In the genomic region with DNA sequence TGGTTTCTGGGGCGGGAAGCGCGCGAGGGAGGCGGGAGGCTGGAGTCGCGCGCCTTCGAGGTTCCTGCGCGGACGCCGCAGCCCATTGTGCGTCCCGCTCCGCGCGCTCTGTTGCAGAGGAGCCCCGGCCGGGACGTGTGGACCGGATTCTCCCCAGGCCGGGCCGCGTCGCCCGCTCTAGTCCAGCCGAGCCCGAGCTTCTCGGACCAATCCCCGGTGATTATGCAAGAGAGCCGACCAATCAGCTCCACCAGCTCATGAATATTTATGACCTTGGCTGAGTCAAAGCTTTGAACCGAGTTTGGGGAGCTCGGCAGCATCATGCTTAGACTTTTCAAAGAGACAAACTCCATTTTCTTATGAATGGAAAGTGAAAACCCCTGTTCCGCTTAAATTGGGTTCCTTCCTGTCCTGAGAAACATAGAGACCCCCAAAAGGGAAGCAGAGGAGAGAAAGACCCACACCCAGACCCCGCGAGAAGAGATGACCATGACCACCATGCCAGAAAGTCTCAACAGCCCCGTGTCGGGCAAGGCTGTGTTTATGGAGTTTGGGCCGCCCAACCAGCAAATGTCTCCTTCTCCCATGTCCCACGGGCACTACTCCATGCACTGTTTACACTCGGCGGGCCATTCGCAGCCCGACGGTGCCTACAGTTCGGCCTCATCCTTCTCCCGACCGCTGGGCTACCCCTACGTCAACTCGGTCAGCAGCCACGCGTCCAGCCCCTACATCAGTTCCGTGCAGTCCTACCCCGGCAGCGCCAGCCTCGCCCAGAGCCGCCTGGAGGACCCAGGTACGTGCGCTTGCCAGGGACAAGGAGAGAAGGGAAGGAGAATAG, we compare ENCODE assay signal across 9 mouse cellular contexts. TPM values are rescaled to one million over a fixed set of nuclear protein-coding genes. Genes with fewer than 3 reads are reported as not detected.
A peak's percentile ranks its signal among the peaks of the same experiment; 100 is the strongest.
DNase-seq lines count a peak whose midpoint lies in the region; ATAC-seq and TF ChIP-seq lines count a peak whose summit lies in the region.
"Had no signal": no experiment of that assay in that cellular context is flagged by ENCODE, and none has a peak within 500 bp of the region (broad histone marks: within the 10 kb centered on the region; RNA-seq: fewer than 3 reads in every experiment).

No protein-coding gene starts in this region.

- ATAC-seq in intestine, postnatal 0 days, result peak; percentile 64
- ATAC-seq in liver, embryonic 15.5 days (ENCODE audit: insufficient read depth), result peak; percentile 82
- peak; percentile 93 for ATAC-seq in neural tube, embryonic 11.5 days (ENCODE audit: insufficient read depth, low FRiP score, low TSS enrichment)

- no peaks in the 10 kb centered on the region for H3K36me3 ChIP-seq in intestine, postnatal 0 days (ENCODE audit: control insufficient read depth, insufficient read depth)
- no peaks in the 10 kb centered on the region for H3K36me3 ChIP-seq in liver, embryonic 15.5 days (replicated peaks)
- no peaks in the 10 kb centered on the region for H3K36me3 ChIP-seq in neural tube, embryonic 11.5 days (ENCODE audit: control insufficient read depth, insufficient read depth, low read length)

- no peak overlapping the region; the same call in 1 of the 2 replicates for H3K27ac ChIP-seq in intestine, postnatal 0 days (ENCODE audit: low read depth, low read length)
- no peak overlapping the region for H3K27ac ChIP-seq in liver, embryonic 15.5 days (replicated peaks)
- no peak overlapping the region for H3K27ac ChIP-seq in neural tube, embryonic 11.5 days (ENCODE audit: low read depth, low read length)

- H3K4me2 ChIP-seq in intestine, postnatal 0 days (replicated peaks; ENCODE audit: low read depth), result peak overlapping the region; percentile 88
- H3K4me2 ChIP-seq in liver, embryonic 15.5 days, result peak overlapping the region; percentile 83
- H3K4me2 ChIP-seq in neural tube, embryonic 11.5 days (ENCODE audit: low read depth), result peak overlapping the region; percentile 59

- H3K4me1 ChIP-seq in intestine, postnatal 0 days (replicated peaks; ENCODE audit: control insufficient read depth, insufficient read depth, low read length), result peaks cover 4% of the 10 kb centered on the region; the same call in 1 of the 2 replicates
- H3K4me1 ChIP-seq in liver, embryonic 15.5 days (replicated peaks), result peaks cover 29% of the 10 kb centered on the region
- peaks cover 11% of the 10 kb centered on the region; the same call in 1 of the 2 replicates for H3K4me1 ChIP-seq in neural tube, embryonic 11.5 days (ENCODE audit: control insufficient read depth, insufficient read depth, low read length)

- peak; percentile 53 to 57 for DNase-seq in urinary bladder, adult 18-20 months (ENCODE audit: low spot score in 2 of 2)
- no peak for DNase-seq in urinary bladder, adult 2 months (ENCODE audit: low spot score)
- peak; percentile 73 for DNase-seq in embryo, embryonic 11.5 days (ENCODE audit: low read depth, low spot score)
- peak; percentile 98 for DNase-seq in heart, adult 11 months
- DNase-seq in neural tube, embryonic 11.5 days (ENCODE audit: low spot score), result peak; percentile 87
- peak; percentile 76 for DNase-seq in thymus, postnatal 4 days

- H3K9ac ChIP-seq in intestine, postnatal 0 days (ENCODE audit: low read depth, low read length), result no peak overlapping the region
- H3K9ac ChIP-seq in liver, embryonic 15.5 days, result no peak overlapping the region
- 0 out of 2 replicates have a peak overlapping the region, but pooled peaks have one; percentile 3 for H3K9ac ChIP-seq in neural tube, embryonic 11.5 days (ENCODE audit: low read length)

- H3K9me3 ChIP-seq in intestine, postnatal 0 days (ENCODE audit: control insufficient read depth), result no peaks in the 10 kb centered on the region
- no peaks in the 10 kb centered on the region for H3K9me3 ChIP-seq in liver, embryonic 15.5 days (replicated peaks)
- H3K9me3 ChIP-seq in neural tube, embryonic 11.5 days (ENCODE audit: control insufficient read depth, low read length), result no peaks in the 10 kb centered on the region

- H3K27me3 ChIP-seq in intestine, postnatal 0 days (replicated peaks; ENCODE audit: control insufficient read depth, insufficient read depth, low read length), result peaks cover 97% of the 10 kb centered on the region
- H3K27me3 ChIP-seq in liver, embryonic 15.5 days, result peaks cover 100% of the 10 kb centered on the region
- peaks cover 94% of the 10 kb centered on the region for H3K27me3 ChIP-seq in neural tube, embryonic 11.5 days (ENCODE audit: control insufficient read depth, insufficient read depth, low read length)

- WGBS in intestine, postnatal 0 days, result under 1% methylated on average over 60 of the region's 60 CpGs
- WGBS in liver, embryonic 15.5 days (ENCODE audit: insufficient replicate concordance), result under 1% methylated on average over 60 of the region's 60 CpGs
- under 1% methylated on average over 59 of the region's 60 CpGs for WGBS in neural tube, embryonic 11.5 days

- H3K4me3 ChIP-seq in intestine, postnatal 0 days (ENCODE audit: low read depth, low read length), result peak overlapping the region; percentile 50
- H3K4me3 ChIP-seq in liver, embryonic 15.5 days (replicated peaks), result peak overlapping the region; percentile 52
- H3K4me3 ChIP-seq in neural tube, embryonic 11.5 days (ENCODE audit: low read depth, low read length), result peak overlapping the region; percentile 31

- no peak for TF ChIP-seq CTCF in intestine, postnatal 0 days (IDR thresholded peaks at IDR 0.05; ENCODE audit: low read depth)

RNA-seq across cellular contexts. Expression of gene Dlx1, which starts 1.8 kb away (rescaled TPM):
- 0.10 and 0.11 TPM in 2 replicates for polyA plus RNA-seq in urinary bladder, adult 2 months (2012; rRNA removed)
- polyA plus RNA-seq in intestine, postnatal 0 days (2015; fragmentation: Nextera tagmentation; extraction: Ambion mirVana), result 1.5 and 1.8 TPM in 2 replicates
- 0.05 and 0.17 TPM in 2 replicates for polyA plus RNA-seq in liver, embryonic 15.5 days (2015; fragmentation: Nextera tagmentation; extraction: Ambion mirVana)
- polyA plus RNA-seq in neural tube, embryonic 11.5 days (2014; fragmentation: Nextera tagmentation; extraction: Ambion mirVana), result 1.2 and 2.5 TPM in 2 replicates

RNA-seq across cellular contexts. Expression of gene Dlx2, which starts 16.8 kb away (rescaled TPM):
- not detected in 2 replicates for polyA plus RNA-seq in urinary bladder, adult 2 months (2012; rRNA removed)
- polyA plus RNA-seq in intestine, postnatal 0 days (2015; fragmentation: Nextera tagmentation; extraction: Ambion mirVana), result 1.0 and 1.3 TPM in 2 replicates
- polyA plus RNA-seq in liver, embryonic 15.5 days (2015; fragmentation: Nextera tagmentation; extraction: Ambion mirVana), result 0.03 TPM in 1 of 2 replicates, not detected in the other
- polyA plus RNA-seq in neural tube, embryonic 11.5 days (2014; fragmentation: Nextera tagmentation; extraction: Ambion mirVana), result 2.2 TPM in 2 replicates
- polyA plus RNA-seq: cerebellum, adult 2 months had no signal
